Mouse (Mus musculus) kidney, adult 2 months (tissue): ENCODE data around the gene C3ar1.
A peak's percentile ranks its signal among the peaks of the same experiment; 100 is the strongest.

Experiments
- CTCF ChIP-seq: fragments of 200-500 bp; conservative IDR thresholded peaks from 2 replicates; pipeline ENCODE4 v1.5.1; 2011; ENCODE audit warnings: low read depth, mild to moderate bottlenecking, control low read depth, low read length, moderate library complexity, mixed read lengths; ENCODE audit not compliant: insufficient read depth, insufficient read length
- POLR2A ChIP-seq: fragments of 200-500 bp; IDR thresholded peaks from one replicate; pipeline ENCODE4 v1.6.1; 2011; ENCODE audit warnings: low read depth, low read length, control low read depth

GRCm38 (mm10) chr6:122892442-122893049, 36.6 kb upstream of the C3ar1 start:
- TF ChIP-seq CTCF (peak; percentile 83), POLR2A (no peak)
